Mouse (Mus musculus): ENCODE results near the gene S100a13.

GRCm38 (mm10) chr3:90497597-90497996, 16.6 kb upstream of the S100a13 start:
- TF ChIP-seq CTCF (IDR thresholded peaks at IDR 0.05; ENCODE audit: low read depth): no peak
- TF ChIP-seq EP300 (IDR thresholded peaks at IDR 0.05; ENCODE audit: low read depth): no peak

All from liver, embryonic 14.5 days (tissue).